Mouse (Mus musculus): Measurements from ENCODE around the gene Ksr2.
"Not testable (repeated sequence)": the region's sequence is repeated elsewhere in the genome, so short reads cannot be mapped to it uniquely, and the experiment has no call there.

Ksr2 gene

GRCm38 (mm10) chr5:117413507-117414501 is at the start of gene Ksr2:
TSS of gene Ksr2 (plus strand) at chr5:117414000.
- peak; percentile 86 for DNase-seq

GRCm38 (mm10) chr5:117364821-117365220 is 49.0 kb upstream of the Ksr2 start:
- DNase-seq: no peak

- DNase-seq: no peak
Observed at GRCm38 (mm10) chr5:117365904-117366561, 47.8 kb upstream of the Ksr2 start.

GRCm38 (mm10) chr5:117367206-117367605 is 46.6 kb upstream of the Ksr2 start:
- DNase-seq: no peak

- no peak for DNase-seq
Observed at GRCm38 (mm10) chr5:117370592-117370991, 43.2 kb upstream of the Ksr2 start.

GRCm38 (mm10) chr5:117373418-117373817 is 40.4 kb upstream of the Ksr2 start:
- DNase-seq: no peak

- no peak for DNase-seq
Observed at GRCm38 (mm10) chr5:117374372-117375049, 39.3 kb upstream of the Ksr2 start.

- no peak for DNase-seq
Observed at GRCm38 (mm10) chr5:117376331-117376761, 37.5 kb upstream of the Ksr2 start.

GRCm38 (mm10) chr5:117377731-117378130 is 36.1 kb upstream of the Ksr2 start:
- not testable (repeated sequence) for DNase-seq

- DNase-seq: no peak
Observed at GRCm38 (mm10) chr5:117380199-117380598, 33.6 kb upstream of the Ksr2 start.

- DNase-seq: no peak
Observed at GRCm38 (mm10) chr5:117381785-117382184, 32.0 kb upstream of the Ksr2 start.

- no peak for DNase-seq
Observed at GRCm38 (mm10) chr5:117383198-117383597, 30.6 kb upstream of the Ksr2 start.

GRCm38 (mm10) chr5:117388296-117388751 is 25.5 kb upstream of the Ksr2 start:
- peak; percentile 60 for DNase-seq

- peak; percentile 90 for DNase-seq
Observed at GRCm38 (mm10) chr5:117388877-117389276, 24.9 kb upstream of the Ksr2 start, which contains the start of gene Rfc5. TSS of gene Rfc5 (minus strand) at chr5:117389047.

- DNase-seq: no peak
Observed at GRCm38 (mm10) chr5:117390895-117391294, 22.9 kb upstream of the Ksr2 start.

GRCm38 (mm10) chr5:117395834-117396233 is 18.0 kb upstream of the Ksr2 start:
- DNase-seq: no peak

- DNase-seq: no peak
Observed at GRCm38 (mm10) chr5:117396596-117397014, 17.2 kb upstream of the Ksr2 start.

GRCm38 (mm10) chr5:117397371-117397770 is 16.4 kb upstream of the Ksr2 start:
- DNase-seq: no peak

- no peak for DNase-seq
Observed at GRCm38 (mm10) chr5:117398007-117398550, 15.7 kb upstream of the Ksr2 start.

- no peak for DNase-seq
Observed at GRCm38 (mm10) chr5:117399281-117399680, 14.5 kb upstream of the Ksr2 start.

- no peak for DNase-seq
Observed at GRCm38 (mm10) chr5:117403609-117404008, 10.2 kb upstream of the Ksr2 start.

- DNase-seq: not testable (repeated sequence)
Observed at GRCm38 (mm10) chr5:117404671-117405070, 9.1 kb upstream of the Ksr2 start.

- DNase-seq: no peak
Observed at GRCm38 (mm10) chr5:117408216-117408615, 5.6 kb upstream of the Ksr2 start.
